Mouse (Mus musculus): ENCODE results near the gene Catip.
"Not testable (repeated sequence)": the region's sequence is repeated elsewhere in the genome, so short reads cannot be mapped to it uniquely, and the experiment has no call there.

Gene Catip

DNA sequence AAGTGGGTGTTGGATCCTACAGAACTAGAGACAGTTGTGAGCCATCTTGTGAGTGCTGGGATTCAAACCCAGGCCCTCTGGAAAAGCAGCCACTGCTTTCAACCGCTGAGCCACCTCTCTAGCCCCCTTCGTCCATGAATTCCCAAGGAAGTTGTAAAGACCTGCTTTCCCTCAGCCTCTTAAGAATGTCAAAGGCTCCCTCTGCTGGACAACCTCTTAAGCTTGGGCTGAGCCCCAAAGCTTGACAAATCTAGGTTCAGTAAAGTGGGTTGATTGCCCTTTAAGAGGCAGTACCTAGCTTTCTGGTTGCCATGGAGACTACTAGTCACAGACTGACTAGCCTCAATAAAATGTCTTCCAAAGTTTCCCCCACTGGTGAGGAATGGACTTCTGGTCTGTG lies at the start of gene Catip:
Catip (plus strand) TSS at position 297 of the 400 bp plus-strand sequence.
- DNase-seq (ENCODE audit: low read depth, low spot score), result peak; percentile 67

DNA sequence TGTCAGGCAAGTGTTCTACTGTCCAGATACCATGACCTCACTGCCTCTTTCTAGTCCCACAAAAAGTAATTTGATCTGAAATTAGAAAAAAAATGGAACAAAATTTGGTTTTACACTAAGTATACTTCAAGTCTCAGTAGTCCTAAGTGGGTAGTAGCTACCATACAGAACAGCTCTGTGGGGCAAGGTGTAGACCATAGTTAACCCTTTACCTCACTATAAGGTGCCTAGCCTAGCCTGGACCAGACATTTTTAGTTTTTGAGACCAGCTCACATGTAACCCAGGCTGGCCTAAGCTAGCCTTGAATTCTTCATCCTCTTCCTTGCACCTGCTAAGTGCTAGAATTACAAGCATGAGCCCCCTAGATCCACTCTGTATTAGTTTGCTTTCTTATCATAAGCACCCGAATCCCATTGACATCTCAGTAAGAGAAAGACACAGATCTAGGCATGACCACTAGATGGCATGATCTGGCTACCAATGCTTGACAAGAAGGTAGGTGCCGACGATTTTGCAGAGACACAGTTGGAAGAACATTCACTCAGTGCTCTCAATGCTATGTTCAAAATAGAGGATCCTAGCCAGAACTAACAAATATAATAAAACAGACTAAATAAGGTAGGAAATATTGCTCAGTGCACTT lies 48.7 kb upstream of the Catip start:
- no peak for DNase-seq (ENCODE audit: low read depth, low spot score)

DNA sequence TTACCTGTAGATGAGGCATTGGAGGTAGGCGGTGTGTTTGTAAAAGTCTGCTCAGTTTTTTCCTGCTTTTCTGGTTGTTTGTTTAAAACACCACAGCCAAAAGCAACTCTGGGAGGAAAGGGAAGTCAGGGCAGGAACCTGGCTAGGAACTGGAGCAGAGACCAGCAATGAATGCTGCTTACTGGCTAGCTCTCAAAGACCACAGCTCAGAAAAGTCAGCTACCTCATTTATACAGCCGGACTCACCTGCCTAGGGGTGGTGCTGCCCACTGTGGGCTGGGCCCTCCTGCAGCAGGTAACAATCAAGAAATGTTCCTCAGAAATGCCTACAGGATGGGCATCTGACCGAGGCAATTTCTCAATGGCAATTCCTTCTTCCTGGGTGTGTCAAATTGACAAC lies 47.1 kb upstream of the Catip start:
- DNase-seq (ENCODE audit: low read depth, low spot score), result no peak

DNA sequence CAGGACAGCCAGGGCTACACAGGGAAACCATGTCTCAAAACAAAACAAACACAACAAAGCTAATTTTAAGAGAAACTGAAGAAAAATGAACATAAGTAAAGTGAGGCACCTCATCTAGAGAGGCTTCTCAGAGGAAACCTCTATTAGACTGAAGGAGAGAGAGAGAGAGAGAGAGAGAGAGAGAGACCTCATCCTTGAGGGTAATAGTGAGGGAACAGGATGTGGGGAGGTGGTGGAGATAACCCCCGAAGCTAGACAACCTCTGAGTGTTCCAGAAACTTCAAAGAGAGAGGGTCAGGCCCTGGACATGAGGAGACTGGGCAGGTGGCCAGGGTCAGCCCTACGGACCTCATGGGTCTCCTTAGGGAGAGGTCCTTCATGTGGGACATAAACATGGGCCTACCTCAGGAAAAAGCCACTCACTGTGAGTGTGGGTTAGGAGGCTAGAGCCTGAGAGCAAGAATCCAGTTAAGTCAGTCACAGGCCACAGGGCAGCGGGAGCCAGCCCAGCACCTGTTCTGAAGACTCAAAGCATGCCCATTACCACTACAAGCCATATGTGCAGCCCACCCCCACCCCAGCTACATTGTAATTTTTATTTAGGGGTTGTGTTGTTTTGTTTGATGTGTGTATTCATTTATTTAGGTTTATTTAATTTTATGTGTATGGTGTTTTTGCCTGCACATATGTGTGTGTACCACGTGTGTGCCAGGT lies 45.6 kb upstream of the Catip start:
- DNase-seq (ENCODE audit: low read depth, low spot score), result no peak

DNA sequence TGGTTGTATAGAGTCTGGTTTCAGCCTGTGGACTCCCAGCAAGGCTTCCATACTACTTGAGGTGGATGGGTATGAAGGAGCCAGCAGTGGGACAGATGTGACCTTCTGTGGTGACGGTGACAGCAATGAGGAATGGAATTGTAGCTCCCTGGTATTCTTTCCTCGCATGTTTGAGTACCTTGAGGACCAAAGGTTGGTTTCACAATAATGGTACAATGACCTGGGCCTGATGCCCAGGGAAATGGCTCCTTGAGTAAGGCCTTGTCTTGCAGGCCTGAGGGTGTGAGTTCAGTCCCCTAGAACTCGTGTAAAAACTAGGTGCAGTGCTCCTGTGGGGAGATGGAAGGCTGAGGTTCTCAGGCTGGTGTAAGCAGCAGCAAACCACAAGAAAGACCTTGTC lies 43.2 kb upstream of the Catip start:
- no peak for DNase-seq (ENCODE audit: low read depth, low spot score)

DNA sequence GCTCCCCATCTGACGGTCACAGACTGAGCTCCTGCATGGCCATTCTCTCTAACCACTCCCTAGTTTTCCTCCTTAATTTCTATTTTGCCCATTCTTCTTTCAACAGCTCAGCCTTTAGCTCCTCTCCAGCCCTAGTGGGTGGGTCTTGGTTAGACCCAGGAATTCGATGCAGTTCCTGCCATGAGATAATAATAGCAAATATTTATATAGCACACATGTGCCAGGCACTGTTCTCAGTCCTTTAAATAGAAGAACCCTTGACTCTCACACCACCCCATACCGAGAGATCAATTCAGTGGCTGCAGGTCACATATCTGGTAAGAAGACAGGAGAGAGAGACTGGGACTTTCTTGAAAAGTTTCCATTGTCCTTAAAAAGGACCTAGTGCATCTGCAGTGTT lies 40.5 kb upstream of the Catip start:
- DNase-seq (ENCODE audit: low read depth, low spot score), result no peak

DNA sequence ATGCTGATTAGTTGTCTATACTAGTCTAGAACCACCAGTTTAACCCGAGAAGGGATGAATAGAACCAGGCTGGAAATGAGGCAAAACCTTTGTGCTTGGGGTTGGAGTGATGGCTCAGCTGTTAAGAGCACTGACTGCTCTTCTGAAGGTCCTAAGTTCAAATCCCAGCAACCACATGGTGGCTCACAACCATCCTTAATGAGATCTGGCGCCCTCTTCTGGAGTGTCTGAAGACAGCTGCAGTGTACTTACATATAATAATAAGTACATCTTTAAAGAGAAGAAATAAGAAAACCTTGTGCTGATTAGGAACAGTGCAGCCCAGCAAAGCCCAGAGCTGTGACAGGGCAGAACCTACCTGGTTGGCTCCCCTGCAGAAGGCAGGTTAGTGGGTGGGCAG lies 35.0 kb upstream of the Catip start:
- not testable (repeated sequence) for DNase-seq (ENCODE audit: low read depth, low spot score)

DNA sequence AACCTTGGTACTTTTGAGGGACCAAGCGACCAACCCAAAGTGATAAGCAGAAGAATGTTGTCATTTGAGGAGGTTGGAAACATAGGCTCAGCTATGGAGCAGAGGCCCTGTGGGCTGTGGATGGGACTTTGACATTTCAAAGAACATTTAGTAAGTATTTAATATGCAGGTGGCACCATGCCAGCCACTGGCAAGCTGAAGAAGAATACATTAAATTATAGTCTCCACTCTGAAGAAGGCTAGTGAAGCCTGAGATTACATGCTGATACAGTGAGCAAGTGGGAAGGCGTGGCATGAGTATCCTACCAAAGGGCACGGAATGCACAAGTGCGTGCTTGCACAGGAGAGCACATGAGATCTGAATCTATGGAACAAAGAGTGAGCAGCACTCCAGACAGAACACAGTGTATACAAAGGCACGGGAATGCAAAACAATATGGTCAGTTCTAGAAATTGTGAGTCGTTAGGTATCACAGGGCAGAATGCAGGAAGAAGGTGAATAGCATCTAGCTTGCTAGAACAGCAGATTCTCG lies 31.9 kb upstream of the Catip start:
- no peak for DNase-seq (ENCODE audit: low read depth, low spot score)

DNA sequence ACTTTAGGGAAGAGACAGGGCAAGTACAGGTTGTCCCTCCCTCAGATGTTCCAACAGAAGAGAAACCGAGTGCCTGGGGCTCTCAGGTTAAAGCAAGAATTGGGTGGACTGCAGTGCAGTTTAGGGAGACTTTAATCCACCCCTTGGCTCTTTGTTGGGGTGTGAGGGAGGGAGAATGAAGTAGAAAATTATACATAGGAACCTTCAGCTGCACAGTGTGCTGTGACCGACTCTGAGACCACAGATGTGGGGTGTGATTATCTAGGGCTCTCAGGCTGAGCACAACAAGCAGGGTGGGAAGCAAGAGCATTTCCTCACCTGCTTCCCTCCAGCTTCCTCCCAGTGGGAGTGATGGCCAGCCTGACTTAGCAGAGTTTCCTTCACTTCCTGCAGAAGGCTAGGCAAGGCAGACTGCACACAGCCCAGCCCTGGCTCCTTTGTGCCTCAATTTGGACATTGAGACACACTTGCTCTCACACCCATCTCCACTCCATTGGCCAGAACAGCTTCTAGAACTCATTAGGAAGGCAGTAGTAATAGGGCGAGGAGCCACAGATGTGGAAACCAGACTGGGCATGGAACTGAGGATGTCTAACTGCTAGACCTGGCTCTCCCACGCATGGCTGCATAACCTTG lies 30.7 kb upstream of the Catip start:
- no peak for DNase-seq (ENCODE audit: low read depth, low spot score)

DNA sequence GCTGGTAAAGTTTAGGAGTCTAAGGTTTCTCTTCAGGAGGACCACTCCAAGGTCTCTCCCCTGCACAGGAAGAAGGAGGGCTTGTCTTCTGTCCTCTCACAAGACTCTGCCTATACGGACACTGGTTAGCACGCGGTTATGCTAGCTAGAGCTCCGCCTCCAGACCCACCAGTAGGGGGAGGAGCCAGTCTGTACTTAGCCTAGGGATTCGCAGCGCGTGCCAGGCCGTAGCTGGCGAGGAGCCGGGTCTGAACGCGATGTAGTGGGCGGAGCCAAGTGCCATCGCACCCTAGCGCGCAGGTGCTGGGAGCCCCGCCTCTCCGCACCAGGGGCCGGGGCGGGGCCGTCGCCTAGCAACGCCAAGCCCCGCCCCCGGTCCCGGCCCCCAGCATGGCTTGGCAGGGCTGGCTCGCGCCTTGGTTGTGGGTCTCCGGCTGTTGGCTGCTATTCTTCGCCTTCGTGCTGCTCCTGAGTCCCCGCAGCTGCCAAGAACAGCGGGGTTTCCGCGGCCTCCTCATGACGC lies 29.6 kb upstream of the Catip start:
- DNase-seq (ENCODE audit: low read depth, low spot score), result peak; percentile 91

DNA sequence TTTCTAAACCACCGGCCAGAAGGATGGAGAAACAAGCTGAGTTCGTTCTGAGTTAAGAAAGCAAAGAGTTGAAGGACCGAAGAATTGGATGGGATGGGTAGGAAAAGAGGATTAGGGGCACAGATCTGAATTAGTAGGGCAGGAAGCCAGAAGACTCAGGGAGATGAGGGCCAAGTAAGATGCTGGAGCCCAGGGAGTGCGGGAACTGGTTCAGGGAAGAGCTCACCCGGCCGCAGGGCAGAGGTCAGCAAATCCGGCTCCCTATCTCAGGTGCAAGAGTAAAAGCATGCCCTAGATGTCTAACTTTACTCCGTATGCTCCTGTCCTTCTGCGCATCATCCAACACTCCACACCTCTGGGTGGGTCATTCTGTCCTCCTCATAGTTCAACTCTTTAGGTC lies 29.0 kb upstream of the Catip start:
- no peak for DNase-seq (ENCODE audit: low read depth, low spot score)

DNA sequence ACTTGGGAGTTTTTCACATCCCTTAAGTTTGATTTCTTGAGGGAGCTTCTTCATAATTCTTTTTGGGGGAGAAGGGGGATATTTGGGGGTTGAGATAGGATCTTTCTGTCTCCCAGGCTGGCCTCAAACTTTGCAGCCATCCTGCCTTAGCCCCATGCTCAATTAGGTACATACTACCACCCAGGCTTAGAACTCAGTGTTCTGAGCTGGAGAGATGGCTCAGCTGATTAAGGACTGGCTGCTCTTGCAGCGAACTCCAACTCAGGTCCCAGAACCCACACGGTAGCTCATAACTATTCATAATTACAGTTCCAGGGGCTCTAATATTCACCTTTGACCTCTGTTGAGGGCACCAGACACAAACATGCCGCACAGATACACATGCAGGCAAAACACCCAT lies 27.3 kb upstream of the Catip start:
- DNase-seq (ENCODE audit: low read depth, low spot score), result no peak

DNA sequence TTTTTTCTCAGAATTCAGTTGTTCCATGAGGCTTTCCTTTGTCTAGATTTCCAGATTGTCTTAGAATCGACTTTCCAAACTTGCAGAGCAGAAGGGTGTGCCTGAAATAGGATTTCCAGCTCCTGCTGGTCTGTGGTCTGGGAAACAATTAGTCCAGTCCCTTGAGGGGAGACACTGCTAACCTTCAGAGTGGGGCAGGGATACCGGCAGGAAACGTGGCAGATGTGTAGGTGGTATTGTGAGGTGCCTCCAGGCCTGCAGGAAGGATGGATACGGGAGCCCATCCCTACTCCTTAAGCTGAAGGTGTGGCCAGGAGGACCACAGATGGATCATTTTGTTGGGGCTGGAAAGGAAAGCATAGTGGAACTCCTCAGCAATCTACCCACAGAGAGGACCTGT lies 26.9 kb upstream of the Catip start:
- DNase-seq (ENCODE audit: low read depth, low spot score), result no peak

DNA sequence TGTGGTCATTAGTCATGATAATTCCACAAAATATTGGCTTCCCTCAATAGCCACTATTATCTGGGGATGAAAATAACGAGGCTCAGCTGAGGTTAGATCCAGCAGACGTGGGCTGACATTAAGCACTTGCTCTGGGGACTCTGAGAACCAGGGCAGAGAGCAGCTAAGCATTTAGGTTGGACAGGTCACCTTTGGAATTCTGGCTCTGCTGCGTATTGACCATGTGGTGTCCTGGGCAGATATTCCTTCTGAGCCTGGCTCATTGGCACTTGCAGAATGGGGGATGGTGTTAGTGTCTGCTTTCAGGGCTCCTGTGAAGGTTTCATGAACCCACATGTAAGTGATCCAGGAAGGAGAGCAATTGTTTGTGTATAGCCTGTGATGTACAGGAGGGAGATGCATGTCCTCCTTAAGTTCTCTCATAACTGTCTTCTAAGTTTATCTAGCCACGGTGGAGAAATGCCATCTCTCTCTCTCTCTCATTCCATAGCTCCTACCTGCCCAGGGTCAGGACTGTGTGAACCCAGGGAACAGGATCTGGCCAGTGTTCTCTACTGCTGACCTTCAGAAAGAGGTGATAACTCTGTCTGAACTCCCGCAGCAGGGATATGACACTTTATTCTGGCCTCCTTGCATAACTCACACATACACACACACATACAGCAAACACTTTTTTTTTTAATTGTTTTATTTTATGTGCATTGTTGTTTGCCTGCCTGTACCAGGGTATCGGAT lies 26.3 kb upstream of the Catip start:
- no peak for DNase-seq (ENCODE audit: low read depth, low spot score)

DNA sequence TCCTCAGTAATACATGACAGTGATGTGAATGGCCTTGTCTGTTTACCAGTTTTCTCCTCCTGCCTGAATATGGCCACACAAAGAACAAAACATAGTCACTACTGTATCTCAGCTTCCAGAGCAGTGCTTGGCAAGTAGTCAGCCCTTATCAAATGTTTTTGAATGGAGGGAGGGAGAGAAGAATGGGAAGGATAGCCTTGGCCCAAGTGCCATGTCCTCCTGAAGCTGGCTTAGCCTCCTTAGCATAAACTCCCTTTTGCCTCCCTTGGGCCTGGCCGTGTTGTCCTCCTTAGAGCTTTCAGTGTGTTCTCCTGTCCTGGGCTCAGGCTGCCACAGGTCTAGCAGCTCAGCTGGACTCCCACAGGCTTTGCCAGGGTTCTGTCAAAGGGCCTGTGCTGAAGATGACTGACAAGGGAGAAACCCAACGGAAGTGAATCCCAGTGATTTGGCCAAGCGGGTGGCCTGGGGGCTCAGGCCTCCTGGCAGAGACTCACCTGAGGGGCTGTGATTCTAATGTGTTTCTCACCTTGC lies 24.6 kb upstream of the Catip start:
- DNase-seq (ENCODE audit: low read depth, low spot score), result no peak

DNA sequence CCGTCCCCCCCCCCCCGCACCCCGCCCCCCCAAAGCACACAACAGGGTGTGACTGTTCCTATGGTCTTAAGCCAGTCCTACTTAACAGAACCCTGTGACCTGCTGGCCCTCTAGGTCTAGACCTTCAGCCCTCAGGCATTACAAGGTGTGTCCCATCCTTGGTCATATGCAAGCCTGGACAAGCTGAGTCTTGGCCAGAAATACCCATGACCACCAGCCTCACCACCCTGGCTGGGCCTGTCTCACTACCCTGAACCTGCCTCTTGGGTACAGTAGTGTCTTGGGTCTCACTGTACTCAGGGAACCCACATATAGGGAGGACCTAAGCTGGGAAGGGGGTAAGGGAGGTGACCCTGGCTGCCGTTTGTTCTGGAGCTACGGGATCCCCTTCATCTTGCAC lies 23.9 kb upstream of the Catip start:
- no peak for DNase-seq (ENCODE audit: low read depth, low spot score)

DNA sequence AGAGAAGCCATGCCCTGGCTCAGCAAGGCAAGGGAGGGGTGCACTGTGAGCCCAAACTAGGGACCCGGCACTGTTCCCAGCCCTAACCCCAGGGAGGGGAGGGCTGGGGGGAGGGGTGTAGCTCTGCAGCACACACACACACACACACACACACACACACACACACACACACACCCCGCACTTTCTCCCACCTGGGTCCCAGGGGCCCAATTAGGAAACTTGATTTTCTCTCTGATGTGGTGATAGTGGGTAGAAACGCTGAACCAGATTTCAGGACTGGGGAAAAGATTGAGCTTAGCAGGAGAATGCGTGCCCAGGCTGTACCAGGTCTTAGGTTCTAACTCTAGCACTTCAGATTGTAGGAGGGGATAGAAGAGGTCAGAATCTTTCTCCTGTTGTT lies 23.3 kb upstream of the Catip start:
- no peak for DNase-seq (ENCODE audit: low read depth, low spot score)

DNA sequence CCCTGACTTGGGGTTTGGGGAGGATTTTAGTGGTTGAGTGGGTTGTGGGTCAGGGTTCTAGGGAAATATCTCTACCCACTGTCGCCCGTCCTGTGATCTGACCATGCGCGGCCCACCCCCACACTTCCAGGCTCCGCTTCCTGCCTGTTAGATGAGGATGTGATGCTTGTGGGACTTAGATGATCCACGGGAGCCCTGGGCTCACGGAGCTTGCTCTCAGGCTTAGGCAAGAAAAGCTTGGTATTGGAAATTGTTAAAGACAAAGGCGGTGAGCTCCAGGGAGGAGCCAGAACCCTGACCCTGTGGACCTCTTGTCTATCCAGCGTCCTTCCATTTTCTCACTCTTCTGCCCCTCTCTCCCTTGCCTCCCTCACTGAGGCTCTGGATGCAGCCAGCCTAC lies 22.0 kb upstream of the Catip start:
- no peak for DNase-seq (ENCODE audit: low read depth, low spot score)

DNA sequence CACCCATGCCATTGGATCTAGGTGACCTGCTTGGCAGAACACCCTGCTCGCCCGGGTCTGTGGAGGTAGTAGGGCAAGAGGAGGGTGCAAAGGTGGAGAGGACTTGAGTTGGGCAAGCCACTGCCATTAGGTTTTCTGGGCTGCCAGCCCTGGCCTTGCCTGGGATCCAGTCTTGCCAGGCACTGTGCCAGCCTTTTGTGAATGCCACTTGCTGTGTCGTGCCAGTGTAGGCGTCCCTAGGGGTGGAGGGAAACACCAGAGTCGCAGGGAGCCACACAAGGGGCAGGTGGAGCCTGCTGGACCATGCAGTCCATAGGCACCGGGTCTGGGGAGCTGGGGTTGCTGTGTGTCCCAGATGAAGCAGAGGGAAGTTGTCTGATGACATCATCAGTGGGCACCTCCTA lies 21.5 kb upstream of the Catip start:
- DNase-seq (ENCODE audit: low read depth, low spot score), result no peak

DNA sequence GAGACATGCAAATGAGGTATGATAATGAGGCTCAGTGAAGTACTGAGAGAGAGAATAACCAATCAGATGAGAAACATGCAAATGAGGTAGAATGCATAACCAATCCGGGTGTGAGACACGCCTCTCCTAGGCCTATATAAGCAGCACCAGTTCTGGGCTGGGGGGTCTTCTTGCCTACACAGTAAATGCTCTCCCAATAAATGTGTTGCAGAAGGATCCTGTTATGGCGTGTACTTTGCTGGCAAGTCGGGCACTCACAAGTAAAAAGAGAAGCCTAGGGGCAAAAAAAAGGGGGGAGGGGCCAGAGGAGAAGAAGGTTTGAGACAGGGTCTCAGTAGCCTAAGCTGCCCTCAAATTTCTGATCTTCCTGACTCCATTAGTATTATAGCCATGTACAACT lies 20.9 kb upstream of the Catip start:
- DNase-seq (ENCODE audit: low read depth, low spot score), result not testable (repeated sequence)

DNA sequence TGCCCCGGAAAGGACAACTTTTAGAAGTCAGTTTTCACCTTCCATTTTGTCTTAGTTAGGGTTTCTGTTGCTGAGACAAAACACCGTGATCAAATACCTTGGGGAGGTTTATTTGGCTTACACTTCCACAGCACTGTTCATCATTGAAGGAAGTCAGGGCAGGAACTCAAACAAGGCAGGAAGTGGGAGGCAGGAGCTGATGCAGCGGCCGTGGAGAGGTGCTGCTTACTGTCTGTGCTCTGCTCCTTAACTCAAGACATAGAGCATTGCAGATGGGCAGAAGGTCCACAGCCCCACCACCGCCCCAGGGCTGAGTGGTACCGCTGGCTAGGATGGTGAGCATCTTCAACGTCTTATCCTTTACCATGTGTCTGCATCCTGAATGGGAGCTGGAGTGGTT lies 20.0 kb upstream of the Catip start:
- DNase-seq (ENCODE audit: low read depth, low spot score), result no peak

DNA sequence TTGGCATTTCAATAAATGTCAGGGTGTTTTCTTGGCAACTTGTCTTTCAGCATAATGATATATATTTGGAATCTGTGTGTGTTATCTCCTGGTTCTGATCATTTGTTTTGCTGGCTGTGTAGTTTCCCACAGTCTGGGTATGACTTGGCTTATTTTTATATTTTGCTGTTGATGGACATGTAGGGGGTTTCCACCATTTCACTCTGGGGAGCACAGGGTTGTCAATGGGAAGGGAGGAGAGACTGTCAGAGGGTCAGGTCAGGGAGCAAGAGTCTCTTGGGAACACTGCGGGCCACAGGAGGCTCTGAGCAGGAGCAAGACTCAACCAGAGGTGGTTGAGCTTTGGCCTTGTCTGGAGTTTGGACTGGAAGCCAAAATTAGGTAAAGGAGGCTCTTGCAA lies 19.6 kb upstream of the Catip start:
- DNase-seq (ENCODE audit: low read depth, low spot score), result no peak
